Mouse (Mus musculus): ENCODE results near the gene Pelo.
A peak's percentile ranks its signal among the peaks of the same experiment; 100 is the strongest.

The Pelo gene

GRCm38 (mm10) chr13:115096965-115097364 is 7.0 kb upstream of the Pelo start:
- DNase-seq (ENCODE audit: low spot score) = no peak

- DNase-seq (ENCODE audit: low spot score) = no peak
Observed at GRCm38 (mm10) chr13:115096216-115096615, 6.2 kb upstream of the Pelo start.

DNA sequence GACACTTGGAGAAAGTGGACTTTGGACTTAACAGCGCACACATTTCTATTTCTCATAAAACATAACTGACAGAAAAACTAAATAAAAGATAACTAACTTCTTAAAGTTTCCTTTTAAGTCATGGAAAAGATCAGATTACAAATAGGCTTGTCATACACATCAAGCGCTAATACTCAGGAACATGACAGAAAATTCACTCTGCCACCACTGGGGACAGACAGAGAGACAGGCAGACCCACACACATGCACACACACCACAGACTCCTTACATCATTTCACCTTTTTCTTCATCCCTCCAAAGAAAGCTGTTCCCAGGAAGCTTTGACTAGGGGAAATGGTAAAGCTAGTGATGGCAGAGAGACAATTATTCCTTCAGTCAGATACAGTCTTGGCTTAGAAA is 5.4 kb upstream of the Pelo start:
- no peak for DNase-seq (ENCODE audit: low spot score)

DNA sequence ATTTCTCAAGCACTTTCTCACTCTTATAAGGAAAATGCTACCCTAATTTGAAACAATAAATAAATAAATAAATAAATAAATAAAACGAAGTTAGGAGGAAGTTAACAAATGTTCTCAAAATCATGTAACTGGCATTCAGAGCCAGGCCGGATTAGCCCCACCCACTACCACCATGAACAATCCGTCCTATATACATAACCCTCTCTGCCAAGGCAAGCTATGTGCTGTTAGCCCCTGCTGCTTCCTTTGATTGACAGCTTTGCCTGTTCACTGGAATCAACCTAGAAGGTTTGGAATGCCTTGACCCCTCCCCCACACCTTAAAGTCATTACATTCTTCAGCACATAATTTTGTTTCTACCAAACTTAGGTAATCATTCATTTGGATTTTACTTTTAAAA is 1.5 kb upstream of the Pelo start:
- DNase-seq (ENCODE audit: low spot score) = no peak

DNA sequence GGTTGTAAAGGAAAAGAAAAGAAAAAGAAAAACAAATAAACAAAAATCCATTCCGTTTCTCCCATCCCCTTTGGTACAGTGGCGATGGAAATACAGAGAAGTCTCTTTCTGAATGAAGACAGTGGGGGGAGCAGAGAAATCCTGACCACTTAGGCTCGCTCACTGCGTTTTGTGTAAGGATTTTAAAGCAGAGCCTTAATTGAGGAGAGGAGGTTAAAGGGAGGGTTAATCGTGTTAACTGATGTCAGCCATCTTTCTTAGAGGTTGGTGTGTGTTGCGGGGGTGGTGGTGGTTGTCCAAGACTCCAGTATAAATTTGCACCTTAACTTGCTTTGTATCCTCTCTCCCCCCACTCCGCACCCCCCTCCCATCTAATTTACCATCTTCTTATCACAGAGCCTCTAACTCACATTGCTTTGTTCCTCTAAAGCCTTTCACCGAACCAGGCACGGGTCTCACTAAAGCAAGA is 1.0 kb upstream of the Pelo start:
- DNase-seq (ENCODE audit: low spot score) = no peak

GRCm38 (mm10) chr13:115089395-115090025 is 476 bp downstream of the Pelo start:
- DNase-seq (ENCODE audit: low spot score) = peak; percentile 9

DNA sequence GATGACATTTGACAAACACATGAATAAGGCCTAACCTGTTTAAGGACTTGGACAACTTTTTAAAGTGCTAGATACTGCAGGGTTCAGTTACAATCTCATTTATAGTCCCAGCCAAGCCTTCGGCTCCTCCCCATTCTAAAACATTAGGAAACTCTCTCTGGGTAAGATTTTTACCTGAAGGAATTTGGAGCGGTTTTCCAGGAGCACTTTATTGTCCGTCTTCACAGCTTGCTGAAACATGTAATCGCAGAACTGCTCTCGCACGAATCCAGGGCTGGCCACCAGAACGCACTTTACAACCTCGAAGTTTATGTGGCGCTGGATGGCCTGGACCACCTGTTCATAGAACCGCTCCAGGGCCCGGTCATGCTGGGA is 979 bp downstream of the Pelo start:
- no peak for DNase-seq (ENCODE audit: low spot score)

DNA sequence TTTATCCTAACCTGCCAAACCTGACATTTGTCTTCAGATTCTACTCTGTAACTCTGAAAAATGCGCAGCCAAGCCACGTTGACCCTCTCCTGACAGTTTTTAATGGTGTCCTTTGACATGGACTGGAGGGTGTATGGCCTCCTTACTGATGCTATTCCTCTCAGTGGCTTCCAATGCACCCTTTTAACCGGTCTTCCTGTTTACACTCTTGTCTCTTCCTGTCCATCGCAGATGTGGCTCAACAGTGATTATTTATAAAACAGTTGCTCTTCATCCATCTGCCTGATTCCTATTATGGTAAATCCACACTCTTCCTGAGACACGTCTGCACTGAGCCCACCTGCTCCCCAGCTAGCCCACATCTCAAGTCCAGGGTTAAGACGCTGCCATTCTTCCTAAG is 4.0 kb downstream of the Pelo start:
- no peak for DNase-seq (ENCODE audit: low spot score)

- no peak for DNase-seq (ENCODE audit: low spot score)
Observed at GRCm38 (mm10) chr13:115082339-115082738, 7.6 kb downstream of the Pelo start.

DNA sequence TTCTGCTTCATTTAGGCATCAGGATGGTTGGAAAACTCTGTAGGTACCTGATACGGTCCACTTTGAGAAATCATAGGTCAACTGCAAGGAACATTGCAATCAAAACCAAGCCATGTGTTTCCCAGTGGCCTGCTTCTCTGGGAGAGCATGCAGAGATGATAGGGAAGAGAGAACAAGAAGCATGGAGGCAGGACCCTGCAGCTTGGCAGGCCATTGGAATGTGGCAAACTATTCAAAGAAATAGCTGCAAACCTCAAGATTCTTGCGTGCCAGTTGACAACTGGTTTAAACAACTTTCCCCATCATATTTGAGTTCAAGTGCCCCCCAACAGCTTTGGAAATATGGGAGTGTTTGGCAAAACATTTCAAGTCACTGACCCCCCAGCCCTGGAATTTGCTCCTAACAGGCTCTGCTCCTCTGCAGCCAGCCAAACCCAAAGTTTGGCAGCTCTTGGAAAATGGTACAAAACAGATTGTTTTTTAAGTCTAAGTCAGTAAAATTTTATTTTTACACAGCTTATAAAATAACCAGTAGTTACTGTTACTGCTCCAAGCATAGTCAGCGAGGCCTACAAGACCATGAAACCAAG is 9.9 kb downstream of the Pelo start:
- DNase-seq (ENCODE audit: low spot score) = no peak

DNA sequence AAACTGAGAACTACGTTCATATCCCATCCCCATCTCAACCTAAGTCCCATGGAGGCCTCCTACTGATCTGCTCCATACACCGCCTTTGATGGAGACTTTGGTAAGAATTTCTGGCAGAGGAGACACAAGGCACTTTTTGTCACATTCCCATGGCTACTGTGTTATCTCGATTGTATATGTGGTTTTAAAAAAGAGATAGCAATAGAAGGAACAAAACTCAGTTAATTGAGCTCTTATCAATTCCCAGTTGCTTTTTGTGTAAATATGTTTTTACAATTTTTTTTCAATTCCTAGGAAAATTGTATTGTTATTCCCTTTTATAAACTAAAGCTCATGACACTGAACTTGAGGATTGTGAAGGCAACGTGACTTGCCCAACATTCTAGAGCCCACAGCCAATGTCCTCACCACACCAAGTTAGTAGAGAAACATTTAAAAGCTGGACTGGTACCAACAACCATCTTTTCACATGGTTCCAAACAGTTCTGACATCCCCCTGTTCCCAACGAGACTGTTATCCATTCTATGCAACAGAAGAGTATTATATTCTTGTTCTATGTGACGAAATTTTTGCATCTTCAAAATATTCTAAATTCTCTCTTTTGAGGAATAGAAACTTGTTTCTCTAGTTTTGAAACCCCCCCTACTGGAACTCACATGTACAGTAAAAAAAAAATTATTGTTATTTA is 10.8 kb downstream of the Pelo start:
- no peak for DNase-seq (ENCODE audit: low spot score)

DNA sequence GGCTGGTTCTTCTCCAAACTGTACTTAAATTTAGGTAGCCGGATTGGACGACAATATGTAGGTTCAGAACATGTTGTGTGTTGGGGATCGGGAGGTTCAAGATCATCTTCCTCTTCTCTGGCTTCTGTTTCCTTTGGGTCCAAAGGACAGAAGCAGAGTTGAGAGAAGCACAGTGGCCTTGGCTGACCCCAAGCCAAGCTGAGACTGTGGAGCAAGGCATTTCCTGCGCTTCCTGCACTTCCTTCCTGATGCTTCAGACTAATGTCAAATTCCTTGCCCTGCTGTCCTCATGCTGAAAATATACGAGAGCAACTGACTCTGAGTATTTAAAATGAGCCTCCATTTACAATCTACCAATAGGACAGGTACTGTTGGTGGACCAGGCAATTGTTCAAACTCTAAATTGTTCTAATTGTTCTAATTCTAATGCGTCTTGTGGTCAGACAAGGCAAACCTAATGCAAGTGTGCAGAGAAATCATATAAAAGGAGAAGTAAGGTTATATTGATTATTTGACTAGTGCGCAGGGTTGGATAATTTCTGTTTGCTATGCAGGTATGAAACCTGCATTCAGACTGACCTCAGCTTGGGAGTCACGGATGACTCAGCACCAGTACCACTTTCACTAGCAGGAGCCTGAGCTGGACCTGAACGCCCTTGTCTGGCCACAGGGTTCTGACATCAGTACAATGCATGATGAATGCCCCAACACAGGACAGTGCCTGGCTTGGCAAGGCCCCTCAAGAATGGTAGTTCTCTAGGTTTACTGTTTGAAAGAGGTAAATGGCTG is 12.4 kb downstream of the Pelo start:
- no peak for DNase-seq (ENCODE audit: low spot score)

- DNase-seq (ENCODE audit: low spot score) = no peak
Observed at GRCm38 (mm10) chr13:115072386-115072785, 17.6 kb downstream of the Pelo start.

- no peak for DNase-seq (ENCODE audit: low spot score)
Observed at GRCm38 (mm10) chr13:115071431-115071830, 18.6 kb downstream of the Pelo start.

GRCm38 (mm10) chr13:115067968-115068330 is 22.0 kb downstream of the Pelo start:
- no peak for DNase-seq (ENCODE audit: low spot score)

- no peak for DNase-seq (ENCODE audit: low spot score)
Observed at GRCm38 (mm10) chr13:115067324-115067967, 22.5 kb downstream of the Pelo start.

GRCm38 (mm10) chr13:115057555-115057954 is 32.4 kb downstream of the Pelo start:
- DNase-seq (ENCODE audit: low spot score) = no peak

DNA sequence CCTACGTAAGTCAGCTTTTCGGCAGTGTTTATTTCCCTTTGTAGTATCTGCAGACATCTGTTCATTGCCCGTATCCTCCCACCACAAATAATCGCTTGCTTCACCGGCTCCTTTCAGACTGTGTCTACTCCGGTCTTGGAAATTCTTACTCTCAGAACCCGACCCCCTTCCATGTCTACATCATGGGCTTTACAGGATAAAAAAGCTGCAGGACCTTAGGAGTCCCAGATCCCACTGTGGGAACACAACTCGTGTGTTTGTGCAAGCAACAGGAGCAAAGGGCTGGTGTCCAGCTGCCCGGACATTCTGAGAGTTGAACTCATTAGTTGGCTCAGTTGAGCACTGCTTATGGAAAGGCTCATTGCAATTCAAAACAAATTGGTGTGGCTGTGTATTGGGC is 35.2 kb downstream of the Pelo start:
- no peak for DNase-seq (ENCODE audit: low spot score)

DNA sequence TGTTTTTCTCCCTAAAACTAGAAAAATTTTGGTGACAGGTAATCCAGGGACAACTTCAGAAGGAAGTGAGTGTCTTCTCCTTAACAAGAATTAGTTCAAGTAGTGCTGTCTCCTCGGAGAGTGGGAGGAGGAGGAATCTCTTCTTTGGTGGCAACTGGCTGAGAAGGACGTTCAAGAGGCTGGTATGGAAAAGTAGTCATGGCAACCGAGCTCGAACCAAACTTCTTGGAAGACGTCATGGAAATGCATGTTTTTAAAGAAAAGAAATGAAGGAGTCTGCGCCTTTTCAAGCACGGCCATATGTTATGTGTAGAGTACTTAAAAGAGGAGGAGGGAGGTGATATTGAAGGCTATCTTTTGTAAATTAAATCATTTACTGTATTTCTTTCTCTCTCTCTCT is 37.4 kb downstream of the Pelo start:
- DNase-seq (ENCODE audit: low spot score) = peak; percentile 28

DNA sequence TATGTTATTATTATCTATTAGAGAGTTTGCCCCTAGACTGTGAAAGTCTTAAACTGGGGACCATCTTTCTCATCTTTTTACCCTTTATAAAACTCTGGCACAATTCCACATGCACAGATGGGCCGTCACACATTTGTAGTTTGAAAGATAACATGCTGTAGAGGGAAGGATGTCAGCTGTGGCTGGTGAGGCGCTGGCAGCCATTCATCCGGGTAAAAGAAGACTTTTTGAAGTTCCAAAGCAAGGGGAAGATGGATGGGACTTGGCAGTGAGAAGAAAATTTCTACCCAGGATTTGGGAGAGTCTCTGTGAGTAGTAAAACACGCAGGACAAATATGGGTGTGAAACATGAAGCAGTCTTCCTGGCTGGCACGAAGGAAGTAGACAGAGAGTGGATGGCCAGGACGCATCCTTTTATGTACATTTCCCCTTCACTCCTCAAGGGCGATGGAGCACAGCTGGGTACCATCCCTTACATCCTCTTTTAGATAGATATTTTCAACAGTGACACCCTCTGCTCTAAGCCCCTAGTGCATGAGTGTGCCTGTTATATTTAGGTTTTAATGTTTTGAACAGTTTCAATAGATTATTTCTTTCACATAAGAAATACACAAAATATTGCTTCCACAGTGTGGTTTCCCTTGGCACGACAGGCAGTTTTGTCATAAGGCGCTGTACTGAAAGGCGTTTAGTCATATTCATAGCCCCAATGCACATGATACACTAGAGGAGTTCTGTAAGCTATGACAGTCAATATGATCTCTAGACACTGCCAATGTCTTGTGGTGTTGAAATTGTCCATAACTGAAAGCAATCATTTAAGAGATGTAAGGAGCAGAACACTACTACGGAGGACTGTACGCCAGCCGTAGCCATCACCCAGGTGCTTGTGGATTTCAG is 39.1 kb downstream of the Pelo start:
- no peak for DNase-seq (ENCODE audit: low spot score)

- no peak for DNase-seq (ENCODE audit: low spot score)
Observed at GRCm38 (mm10) chr13:115042652-115043051, 47.3 kb downstream of the Pelo start.
